Mouse (Mus musculus): ENCODE results near the gene Tsnaxip1. TPM values are rescaled to one million over a fixed set of nuclear protein-coding genes. Genes with fewer than 3 reads are reported as not detected.
A peak's percentile ranks its signal among the peaks of the same experiment; 100 is the strongest.
"Not testable (repeated sequence)": the region's sequence is repeated elsewhere in the genome, so short reads cannot be mapped to it uniquely, and the experiment has no call there.

Gene Tsnaxip1
- polyA plus RNA-seq, 1 experiment from 2014 or later: 0.21 TPM

GRCm38 (mm10) chr8:105811543-105811942 is 16.0 kb upstream of the Tsnaxip1 start:
- Histone ChIP-seq H3K4me2 (replicated peaks; ENCODE audit: low read depth, low read length) (no peak overlapping the region), H3K36me3 (ENCODE audit: insufficient read depth, low read length) (no peaks in the 10 kb centered on the region; the same call in 1 of the 2 replicates), H3K9me3 (ENCODE audit: low read length) (no peaks in the 10 kb centered on the region), H3K4me1 (ENCODE audit: insufficient read depth, low read length) (peaks cover 7% of the 10 kb centered on the region; the same call in 1 of the 2 replicates), H3K4me3 (ENCODE audit: low read length) (no peak overlapping the region), H3K27ac (ENCODE audit: low read length) (no peak overlapping the region), H3K27me3 (ENCODE audit: insufficient read depth, low read length) (no peaks in the 10 kb centered on the region), H3K9ac (replicated peaks; ENCODE audit: low read length) (no peak overlapping the region)
- 83% methylated on average over 3 of the region's 3 CpGs for WGBS
- no peak for ATAC-seq (ENCODE audit: low FRiP score, low TSS enrichment)

- 78% methylated on average over 5 of the region's 5 CpGs for WGBS
These were observed 15.0 kb upstream of the Tsnaxip1 start for GRCm38 (mm10) chr8:105812511-105812910.

DNA sequence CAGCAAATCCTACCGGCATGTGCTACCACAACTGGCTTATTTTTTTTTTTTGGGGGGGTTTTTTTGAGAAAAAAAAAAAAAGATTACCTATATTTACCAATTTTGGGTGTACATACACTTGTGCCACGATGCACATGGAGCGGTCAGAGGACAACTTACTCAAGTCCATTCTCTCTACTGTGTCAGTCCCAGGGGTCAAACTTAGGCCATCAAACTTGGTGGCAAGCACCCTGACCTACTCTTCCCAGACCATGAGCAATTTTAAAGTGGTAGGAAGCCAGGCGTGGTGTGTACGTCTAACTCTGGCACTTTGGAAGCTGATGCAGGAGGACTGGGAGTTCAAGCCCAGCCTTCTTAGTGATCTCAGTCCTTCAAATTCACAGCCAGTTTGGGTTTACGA is 14.3 kb upstream of the Tsnaxip1 start:
- H3K9me3 ChIP-seq (ENCODE audit: low read length): no peaks in the 10 kb centered on the region
- H3K9ac ChIP-seq (replicated peaks; ENCODE audit: low read length): no peak overlapping the region
- no peaks in the 10 kb centered on the region; the same call in 1 of the 2 replicates for H3K36me3 ChIP-seq (ENCODE audit: insufficient read depth, low read length)
- H3K27me3 ChIP-seq (ENCODE audit: insufficient read depth, low read length): no peaks in the 10 kb centered on the region
- ATAC-seq (ENCODE audit: low FRiP score, low TSS enrichment): no peak
- H3K4me1 ChIP-seq (ENCODE audit: insufficient read depth, low read length): peaks cover 3% of the 10 kb centered on the region; the same call in 1 of the 2 replicates
- H3K4me2 ChIP-seq (replicated peaks; ENCODE audit: low read depth, low read length): no peak overlapping the region
- 92% methylated on average over 6 of the region's 6 CpGs for WGBS
- no peak overlapping the region for H3K27ac ChIP-seq (ENCODE audit: low read length)
- no peak overlapping the region for H3K4me3 ChIP-seq (ENCODE audit: low read length)

More at GRCm38 (mm10) chr8:105812511-105812910, 15.0 kb upstream of the Tsnaxip1 start:
- no peak overlapping the region for H3K9ac ChIP-seq (replicated peaks; ENCODE audit: low read length)
- H3K4me3 ChIP-seq (ENCODE audit: low read length): no peak overlapping the region
- no peaks in the 10 kb centered on the region for H3K27me3 ChIP-seq (ENCODE audit: insufficient read depth, low read length)
- no peaks in the 10 kb centered on the region for H3K9me3 ChIP-seq (ENCODE audit: low read length)
- ATAC-seq (ENCODE audit: low FRiP score, low TSS enrichment): no peak
- no peaks in the 10 kb centered on the region; the same call in 1 of the 2 replicates for H3K36me3 ChIP-seq (ENCODE audit: insufficient read depth, low read length)
- H3K4me2 ChIP-seq (replicated peaks; ENCODE audit: low read depth, low read length): no peak overlapping the region
- no peak overlapping the region for H3K27ac ChIP-seq (ENCODE audit: low read length)
- H3K4me1 ChIP-seq (ENCODE audit: insufficient read depth, low read length): peaks cover 7% of the 10 kb centered on the region; the same call in 1 of the 2 replicates

DNA sequence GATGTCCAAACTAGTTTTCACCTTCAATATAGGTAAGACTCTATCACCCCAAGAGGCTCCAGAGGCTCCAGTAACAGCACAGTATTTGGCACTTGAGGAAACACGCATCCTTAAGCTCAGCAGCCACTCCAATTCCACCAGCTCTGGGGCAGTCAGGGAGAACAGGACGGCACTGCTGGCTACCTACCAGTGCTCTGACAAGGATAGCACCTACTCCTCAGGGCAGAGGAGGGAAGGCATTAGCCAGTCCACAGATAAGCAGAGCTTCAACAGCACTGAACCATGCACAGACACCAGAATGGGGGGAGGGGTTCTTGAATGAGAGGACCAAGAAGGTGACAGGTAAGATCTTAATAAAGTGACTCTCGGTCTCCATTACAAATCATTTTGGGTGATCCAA is 7.9 kb upstream of the Tsnaxip1 start:
- Histone ChIP-seq H3K36me3 (ENCODE audit: insufficient read depth, low read length) (peaks cover 32% of the 10 kb centered on the region), H3K4me1 (ENCODE audit: insufficient read depth, low read length) (no peaks in the 10 kb centered on the region), H3K9me3 (ENCODE audit: low read length) (no peaks in the 10 kb centered on the region), H3K27me3 (ENCODE audit: insufficient read depth, low read length) (no peaks in the 10 kb centered on the region), H3K27ac (ENCODE audit: low read length) (no peak overlapping the region), H3K4me2 (replicated peaks; ENCODE audit: low read depth, low read length) (no peak overlapping the region), H3K9ac (replicated peaks; ENCODE audit: low read length) (no peak overlapping the region), H3K4me3 (ENCODE audit: low read length) (no peak overlapping the region)
- ATAC-seq (ENCODE audit: low FRiP score, low TSS enrichment): no peak
- 92% methylated on average over 3 of the region's 3 CpGs for WGBS

GRCm38 (mm10) chr8:105820925-105821324 is 6.6 kb upstream of the Tsnaxip1 start:
- Histone ChIP-seq H3K4me1 (ENCODE audit: insufficient read depth, low read length) (peaks cover 5% of the 10 kb centered on the region), H3K27ac (ENCODE audit: low read length) (no peak overlapping the region), H3K4me3 (ENCODE audit: low read length) (no peak overlapping the region), H3K9ac (replicated peaks; ENCODE audit: low read length) (no peak overlapping the region), H3K27me3 (ENCODE audit: insufficient read depth, low read length) (no peaks in the 10 kb centered on the region), H3K36me3 (ENCODE audit: insufficient read depth, low read length) (peaks cover 34% of the 10 kb centered on the region), H3K9me3 (ENCODE audit: low read length) (no peaks in the 10 kb centered on the region), H3K4me2 (replicated peaks; ENCODE audit: low read depth, low read length) (no peak overlapping the region)
- peak; percentile 46; the same call in 1 of the 2 replicates for ATAC-seq (ENCODE audit: low FRiP score, low TSS enrichment)
- 100% methylated on average over 1 of the region's 1 CpGs for whole genome bisulfite sequencing

GRCm38 (mm10) chr8:105825506-105825905 is 2.0 kb upstream of the Tsnaxip1 start:
- Histone ChIP-seq H3K9ac (replicated peaks; ENCODE audit: low read length) (no peak overlapping the region), H3K36me3 (ENCODE audit: insufficient read depth, low read length) (peaks cover 33% of the 10 kb centered on the region), H3K4me3 (ENCODE audit: low read length) (peak overlapping the region; percentile 88), H3K4me2 (replicated peaks; ENCODE audit: low read depth, low read length) (peak overlapping the region; percentile 87), H3K27me3 (ENCODE audit: insufficient read depth, low read length) (no peaks in the 10 kb centered on the region), H3K9me3 (ENCODE audit: low read length) (no peaks in the 10 kb centered on the region), H3K4me1 (ENCODE audit: insufficient read depth, low read length) (peaks cover 16% of the 10 kb centered on the region), H3K27ac (ENCODE audit: low read length) (no peak overlapping the region)
- WGBS: 53% methylated on average over 4 of the region's 4 CpGs
- ATAC-seq (ENCODE audit: low FRiP score, low TSS enrichment): no peak

GRCm38 (mm10) chr8:105826379-105826778 is 1.2 kb upstream of the Tsnaxip1 start:
- peak overlapping the region; percentile 88 for H3K4me3 ChIP-seq (ENCODE audit: low read length)
- ATAC-seq (ENCODE audit: low FRiP score, low TSS enrichment): no peak
- H3K4me2 ChIP-seq (replicated peaks; ENCODE audit: low read depth, low read length): peak overlapping the region; percentile 87
- H3K4me1 ChIP-seq (ENCODE audit: insufficient read depth, low read length): peaks cover 16% of the 10 kb centered on the region
- peaks cover 24% of the 10 kb centered on the region for H3K36me3 ChIP-seq (ENCODE audit: insufficient read depth, low read length)
- no peaks in the 10 kb centered on the region for H3K27me3 ChIP-seq (ENCODE audit: insufficient read depth, low read length)
- H3K9ac ChIP-seq (replicated peaks; ENCODE audit: low read length): peak overlapping the region; percentile 90
- no peaks in the 10 kb centered on the region for H3K9me3 ChIP-seq (ENCODE audit: low read length)
- H3K27ac ChIP-seq (ENCODE audit: low read length): 0 out of 2 replicates have a peak overlapping the region, but pooled peaks have one; percentile 2
- WGBS: 3% methylated on average over 4 of the region's 4 CpGs

GRCm38 (mm10) chr8:105833740-105834139 is 6.2 kb downstream of the Tsnaxip1 start:
- not testable (repeated sequence) for H3K9ac ChIP-seq (replicated peaks; ENCODE audit: low read length); H3K4me1 ChIP-seq (ENCODE audit: insufficient read depth, low read length); ATAC-seq (ENCODE audit: low FRiP score, low TSS enrichment); H3K9me3 ChIP-seq (ENCODE audit: low read length); H3K27me3 ChIP-seq (ENCODE audit: insufficient read depth, low read length); H3K27ac ChIP-seq (ENCODE audit: low read length); H3K4me3 ChIP-seq (ENCODE audit: low read length); H3K36me3 ChIP-seq (ENCODE audit: insufficient read depth, low read length); H3K4me2 ChIP-seq (replicated peaks; ENCODE audit: low read depth, low read length)
- 78% methylated on average over 2 of the region's 2 CpGs for WGBS

DNA sequence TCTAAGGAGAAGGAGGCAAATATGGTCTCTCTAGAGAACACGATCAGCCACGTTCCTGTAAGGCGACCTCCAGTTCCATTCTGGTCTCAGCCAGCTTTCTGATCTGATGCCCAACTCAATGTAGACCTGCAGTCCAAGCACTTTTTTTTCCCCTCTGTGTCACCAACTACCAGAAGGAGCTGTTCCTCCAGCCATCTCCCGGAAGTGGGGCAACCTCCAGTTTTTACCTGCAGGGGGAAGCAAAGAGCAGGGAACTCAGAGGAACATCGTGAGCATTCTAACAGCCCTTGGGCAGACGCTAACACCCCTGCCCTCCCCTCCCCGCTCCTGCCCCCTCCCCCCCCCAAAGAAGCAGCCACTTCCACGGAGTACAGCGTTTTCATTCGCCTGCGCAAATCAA is 7.8 kb downstream of the Tsnaxip1 start:
- H3K4me3 ChIP-seq (ENCODE audit: low read length): no peak overlapping the region
- H3K27ac ChIP-seq (ENCODE audit: low read length): no peak overlapping the region
- H3K9ac ChIP-seq (replicated peaks; ENCODE audit: low read length): no peak overlapping the region
- no peaks in the 10 kb centered on the region for H3K36me3 ChIP-seq (ENCODE audit: insufficient read depth, low read length)
- ATAC-seq (ENCODE audit: low FRiP score, low TSS enrichment): 0 out of 2 replicates have a peak, but pooled peaks have one; percentile 42
- no peaks in the 10 kb centered on the region for H3K27me3 ChIP-seq (ENCODE audit: insufficient read depth, low read length)
- WGBS: 31% methylated on average over 11 of the region's 11 CpGs
- no peak overlapping the region for H3K4me2 ChIP-seq (replicated peaks; ENCODE audit: low read depth, low read length)
- no peaks in the 10 kb centered on the region for H3K9me3 ChIP-seq (ENCODE audit: low read length)
- no peaks in the 10 kb centered on the region for H3K4me1 ChIP-seq (ENCODE audit: insufficient read depth, low read length)

DNA sequence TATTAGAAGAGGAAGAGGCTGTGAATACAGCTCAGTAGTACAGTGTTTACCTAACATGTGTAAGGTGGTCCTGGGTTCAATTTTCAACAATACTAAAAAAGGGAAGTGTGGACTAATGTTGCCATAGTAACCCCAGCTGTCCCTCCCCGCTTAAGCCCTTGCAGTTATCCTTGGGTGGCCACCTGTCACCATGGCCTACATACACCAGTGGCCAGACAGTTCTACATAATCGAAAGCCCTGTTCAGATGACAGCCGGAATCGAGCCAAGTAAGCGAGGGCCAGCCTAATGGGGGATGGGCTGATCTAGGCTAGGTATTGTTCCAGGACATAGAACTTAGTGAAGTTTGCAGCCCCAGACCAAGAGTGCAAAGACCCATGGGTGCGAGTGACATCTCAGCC is 9.5 kb downstream of the Tsnaxip1 start:
- H3K9me3 ChIP-seq (ENCODE audit: low read length): no peaks in the 10 kb centered on the region

More for the DNA sequence above, 9.5 kb downstream of the Tsnaxip1 start:
- Histone ChIP-seq H3K27me3 (ENCODE audit: insufficient read depth, low read length) (no peaks in the 10 kb centered on the region), H3K36me3 (ENCODE audit: insufficient read depth, low read length) (no peaks in the 10 kb centered on the region), H3K4me3 (ENCODE audit: low read length) (no peak overlapping the region), H3K4me1 (ENCODE audit: insufficient read depth, low read length) (no peaks in the 10 kb centered on the region), H3K4me2 (replicated peaks; ENCODE audit: low read depth, low read length) (no peak overlapping the region), H3K27ac (ENCODE audit: low read length) (no peak overlapping the region), H3K9ac (replicated peaks; ENCODE audit: low read length) (no peak overlapping the region)
- no peak for ATAC-seq (ENCODE audit: low FRiP score, low TSS enrichment)
- WGBS: 83% methylated on average over 6 of the region's 6 CpGs

Data from kidney, embryonic 16.5 days (tissue).